Mouse (Mus musculus): ENCODE data around the gene Uqcr11. TPM values are rescaled to one million over a fixed set of nuclear protein-coding genes. Genes with fewer than 3 reads are reported as not detected.

Gene Uqcr11
- polyA plus RNA-seq, 1 experiment = 1,025 TPM

DNA sequence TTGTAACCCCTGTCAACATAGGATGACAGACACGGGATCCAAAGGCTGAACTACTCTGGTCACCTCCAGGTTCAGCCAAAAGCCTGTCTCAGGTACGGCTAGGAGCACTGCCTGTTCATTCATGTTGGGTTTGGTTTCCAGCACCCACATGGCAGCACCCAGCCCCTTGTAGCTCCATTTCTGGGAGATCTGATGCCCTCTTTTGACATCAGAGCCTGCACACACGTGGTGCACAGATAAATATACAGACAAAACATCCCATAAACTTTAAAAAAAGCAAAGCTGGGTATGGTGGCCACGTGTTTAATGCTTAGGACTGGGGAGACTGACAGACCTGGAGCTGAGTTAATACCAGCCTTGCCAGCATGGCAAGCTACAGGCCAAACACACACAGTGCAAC lies 1.3 kb upstream of the Uqcr11 start:
- H3K36me3 ChIP-seq (ENCODE audit: control insufficient read depth, insufficient read depth) = peaks cover 47% of the 10 kb centered on the region
- no peak overlapping the region for H3ac ChIP-seq (ENCODE audit: control insufficient read depth, insufficient read length, low read depth)
- H3K79me3 ChIP-seq (ENCODE audit: low read depth) = peaks cover 29% of the 10 kb centered on the region
- H3K27me3 ChIP-seq (ENCODE audit: control insufficient read depth, insufficient read depth, insufficient read length) = no peaks in the 10 kb centered on the region
- no peak for TF ChIP-seq FOSL1 (IDR thresholded peaks at IDR 0.05; ENCODE audit: insufficient read depth, low read length, poor library complexity, severe bottlenecking)
- no peak for TF ChIP-seq MAX (IDR thresholded peaks at IDR 0.05)
- TF ChIP-seq USF1 (IDR thresholded peaks at IDR 0.05; ENCODE audit: low read depth) = no peak
- TF ChIP-seq CTCF (IDR thresholded peaks at IDR 0.05; ENCODE audit: control insufficient read depth, insufficient read depth, insufficient read length) = no peak
- TF ChIP-seq MYOD1 (IDR thresholded peaks at IDR 0.05; ENCODE audit: control insufficient read depth, insufficient read length, low read depth) = no peak
- no peak for TF ChIP-seq MYOG (IDR thresholded peaks at IDR 0.05; ENCODE audit: control insufficient read depth, extremely low read depth, insufficient read length)
- TF ChIP-seq CEBPB (IDR thresholded peaks at IDR 0.05; ENCODE audit: low read depth) = no peak
- H3K79me2 ChIP-seq (ENCODE audit: control insufficient read depth, insufficient read depth) = peaks cover 35% of the 10 kb centered on the region
- H3K4me3 ChIP-seq (ENCODE audit: insufficient read depth, poor library complexity, severe bottlenecking) = no peak overlapping the region

GRCm38 (mm10) chr10:80405481-80406173 lies 1.0 kb downstream of the Uqcr11 start:
- Histone ChIP-seq H3K4me3 (ENCODE audit: insufficient read depth, poor library complexity, severe bottlenecking) (peak overlapping the region; percentile 71), H3ac (ENCODE audit: control insufficient read depth, insufficient read length, low read depth) (peak overlapping the region; percentile 94), H3K79me3 (ENCODE audit: low read depth) (peaks cover 29% of the 10 kb centered on the region), H3K79me2 (ENCODE audit: control insufficient read depth, insufficient read depth) (peaks cover 35% of the 10 kb centered on the region), H3K27me3 (ENCODE audit: control insufficient read depth, insufficient read depth, insufficient read length) (no peaks in the 10 kb centered on the region), H3K36me3 (ENCODE audit: control insufficient read depth, insufficient read depth) (peaks cover 40% of the 10 kb centered on the region)
- no peak for TF ChIP-seq CEBPB (IDR thresholded peaks at IDR 0.05; ENCODE audit: low read depth)
- TF ChIP-seq MAX (IDR thresholded peaks at IDR 0.05) = no peak
- TF ChIP-seq MYOD1 (IDR thresholded peaks at IDR 0.05; ENCODE audit: control insufficient read depth, insufficient read length, low read depth) = no peak
- TF ChIP-seq USF1 (IDR thresholded peaks at IDR 0.05; ENCODE audit: low read depth) = no peak
- no peak for TF ChIP-seq CTCF (IDR thresholded peaks at IDR 0.05; ENCODE audit: control insufficient read depth, insufficient read depth, insufficient read length)
- no peak for TF ChIP-seq FOSL1 (IDR thresholded peaks at IDR 0.05; ENCODE audit: insufficient read depth, low read length, poor library complexity, severe bottlenecking)
- no peak for TF ChIP-seq MYOG (IDR thresholded peaks at IDR 0.05; ENCODE audit: control insufficient read depth, extremely low read depth, insufficient read length)

- no peaks in the 10 kb centered on the region for H3K27me3 ChIP-seq (ENCODE audit: control insufficient read depth, insufficient read depth, insufficient read length)
- peaks cover 33% of the 10 kb centered on the region for H3K79me3 ChIP-seq (ENCODE audit: low read depth)
- H3ac ChIP-seq (ENCODE audit: control insufficient read depth, insufficient read length, low read depth) = no peak overlapping the region
- no peak for TF ChIP-seq FOSL1 (IDR thresholded peaks at IDR 0.05; ENCODE audit: insufficient read depth, low read length, poor library complexity, severe bottlenecking)
- no peak for TF ChIP-seq MYOD1 (IDR thresholded peaks at IDR 0.05; ENCODE audit: control insufficient read depth, insufficient read length, low read depth)
- TF ChIP-seq USF1 (IDR thresholded peaks at IDR 0.05; ENCODE audit: low read depth) = no peak
- TF ChIP-seq MAX (IDR thresholded peaks at IDR 0.05) = no peak
- TF ChIP-seq CTCF (IDR thresholded peaks at IDR 0.05; ENCODE audit: control insufficient read depth, insufficient read depth, insufficient read length) = peak; percentile 56
- H3K79me2 ChIP-seq (ENCODE audit: control insufficient read depth, insufficient read depth) = peaks cover 40% of the 10 kb centered on the region
- peaks cover 30% of the 10 kb centered on the region for H3K36me3 ChIP-seq (ENCODE audit: control insufficient read depth, insufficient read depth)
- no peak overlapping the region for H3K4me3 ChIP-seq (ENCODE audit: insufficient read depth, poor library complexity, severe bottlenecking)
Observed at GRCm38 (mm10) chr10:80403044-80403692, 3.5 kb downstream of the Uqcr11 start.

DNA sequence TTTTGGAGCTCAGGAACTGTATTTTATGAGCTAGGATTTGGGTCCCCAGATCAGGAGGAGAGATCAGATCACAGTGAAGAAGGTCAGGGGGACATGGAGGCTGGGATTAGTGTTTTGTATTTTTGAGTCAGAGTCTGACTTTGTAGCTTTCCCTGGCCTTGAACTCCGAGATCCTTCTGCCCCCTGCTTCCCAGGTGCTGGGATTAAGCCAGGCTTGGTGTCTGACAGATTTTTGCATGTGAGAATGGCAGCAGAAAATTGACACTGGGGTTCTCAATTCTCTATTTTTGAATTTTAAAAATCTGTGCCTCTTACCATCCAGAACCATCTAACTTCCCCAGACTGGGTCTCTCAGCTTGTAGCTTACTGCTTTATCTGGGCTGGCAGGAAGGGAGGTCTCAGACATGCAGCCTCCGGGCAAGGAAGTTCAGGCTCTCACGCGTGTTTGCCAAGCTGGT lies 5.9 kb downstream of the Uqcr11 start:
- TF ChIP-seq USF1 (IDR thresholded peaks at IDR 0.05; ENCODE audit: low read depth) (no peak), MAX (IDR thresholded peaks at IDR 0.05) (no peak), FOSL1 (IDR thresholded peaks at IDR 0.05; ENCODE audit: insufficient read depth, low read length, poor library complexity, severe bottlenecking) (no peak), CTCF (IDR thresholded peaks at IDR 0.05; ENCODE audit: control insufficient read depth, insufficient read depth, insufficient read length) (no peak), MYOG (IDR thresholded peaks at IDR 0.05; ENCODE audit: control insufficient read depth, extremely low read depth, insufficient read length) (no peak), CEBPB (IDR thresholded peaks at IDR 0.05; ENCODE audit: low read depth) (no peak), MYOD1 (IDR thresholded peaks at IDR 0.05; ENCODE audit: control insufficient read depth, insufficient read length, low read depth) (no peak)
- H3K4me3 ChIP-seq (ENCODE audit: insufficient read depth, poor library complexity, severe bottlenecking) = no peak overlapping the region
- peaks cover 48% of the 10 kb centered on the region for H3K79me3 ChIP-seq (ENCODE audit: low read depth)
- peak overlapping the region; percentile 58 for H3ac ChIP-seq (ENCODE audit: control insufficient read depth, insufficient read length, low read depth)
- peaks cover 48% of the 10 kb centered on the region for H3K36me3 ChIP-seq (ENCODE audit: control insufficient read depth, insufficient read depth)
- H3K27me3 ChIP-seq (ENCODE audit: control insufficient read depth, insufficient read depth, insufficient read length) = no peaks in the 10 kb centered on the region
- H3K79me2 ChIP-seq (ENCODE audit: control insufficient read depth, insufficient read depth) = peaks cover 55% of the 10 kb centered on the region

- H3ac ChIP-seq (ENCODE audit: control insufficient read depth, insufficient read length, low read depth) = peak overlapping the region; percentile 58
- H3K79me3 ChIP-seq (ENCODE audit: low read depth) = peaks cover 45% of the 10 kb centered on the region
- peaks cover 54% of the 10 kb centered on the region for H3K36me3 ChIP-seq (ENCODE audit: control insufficient read depth, insufficient read depth)
- no peak for TF ChIP-seq MAX (IDR thresholded peaks at IDR 0.05)
- peak overlapping the region; percentile 41 for H3K4me3 ChIP-seq (ENCODE audit: insufficient read depth, poor library complexity, severe bottlenecking)
- H3K27me3 ChIP-seq (ENCODE audit: control insufficient read depth, insufficient read depth, insufficient read length) = no peaks in the 10 kb centered on the region
- peaks cover 55% of the 10 kb centered on the region for H3K79me2 ChIP-seq (ENCODE audit: control insufficient read depth, insufficient read depth)
Observed at GRCm38 (mm10) chr10:80399973-80400703, 6.5 kb downstream of the Uqcr11 start.

Data from C2C12 (cell line).